Mouse (Mus musculus) A20 (cell line): ENCODE measurements at regions not wholly inside any gene's neighbourhood (a gene's known extent, or its start where the extent isn't known, plus 50 kb on each side); places are given as distances from the start of the nearest gene placed in this dataset.

Experiments
- DNase-seq: peaks from one replicate; pipeline ENCODE4 v3.0.0-alpha.2; 2011; ENCODE audit warnings: low read depth, low spot score

DNA sequence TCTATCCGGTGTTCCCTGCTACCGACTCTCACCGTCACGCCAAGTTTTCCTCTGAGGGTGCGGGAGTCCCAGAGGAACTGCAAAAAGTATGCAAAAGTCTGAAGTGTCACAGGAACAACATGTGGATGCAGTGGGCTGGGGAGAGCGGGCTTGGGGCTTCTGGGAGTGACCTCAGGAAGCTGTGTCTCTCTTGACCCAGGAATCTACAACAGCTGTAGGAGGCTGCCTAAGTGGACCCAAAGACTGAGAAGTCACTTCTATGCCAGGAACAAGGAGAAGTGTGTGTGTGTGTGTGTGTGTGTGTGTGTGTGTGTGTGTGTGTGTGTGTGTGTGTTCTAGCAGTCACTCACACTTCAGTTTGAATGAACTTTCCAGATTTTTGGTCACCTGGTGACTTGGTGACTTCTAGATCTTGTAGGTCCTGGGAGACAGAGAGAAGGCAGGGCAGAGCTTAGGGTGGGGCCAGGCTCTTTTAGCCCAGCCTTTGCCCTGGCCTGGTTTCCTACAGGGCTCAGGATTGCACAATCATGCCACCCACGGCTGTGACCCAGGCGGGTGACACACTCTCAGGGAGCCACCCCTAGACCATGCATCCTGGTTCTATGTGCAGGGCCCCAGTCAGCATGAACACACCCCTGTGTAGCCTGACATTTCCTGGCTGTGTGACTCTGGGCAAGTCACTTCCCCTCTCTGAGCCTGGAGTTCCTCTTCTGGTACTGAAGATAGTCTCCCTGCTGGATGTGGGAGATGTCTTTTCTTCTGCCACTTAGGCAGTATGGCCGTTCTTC is 70.2 kb upstream of the Tmem189 start:
- no peak for DNase-seq

DNA sequence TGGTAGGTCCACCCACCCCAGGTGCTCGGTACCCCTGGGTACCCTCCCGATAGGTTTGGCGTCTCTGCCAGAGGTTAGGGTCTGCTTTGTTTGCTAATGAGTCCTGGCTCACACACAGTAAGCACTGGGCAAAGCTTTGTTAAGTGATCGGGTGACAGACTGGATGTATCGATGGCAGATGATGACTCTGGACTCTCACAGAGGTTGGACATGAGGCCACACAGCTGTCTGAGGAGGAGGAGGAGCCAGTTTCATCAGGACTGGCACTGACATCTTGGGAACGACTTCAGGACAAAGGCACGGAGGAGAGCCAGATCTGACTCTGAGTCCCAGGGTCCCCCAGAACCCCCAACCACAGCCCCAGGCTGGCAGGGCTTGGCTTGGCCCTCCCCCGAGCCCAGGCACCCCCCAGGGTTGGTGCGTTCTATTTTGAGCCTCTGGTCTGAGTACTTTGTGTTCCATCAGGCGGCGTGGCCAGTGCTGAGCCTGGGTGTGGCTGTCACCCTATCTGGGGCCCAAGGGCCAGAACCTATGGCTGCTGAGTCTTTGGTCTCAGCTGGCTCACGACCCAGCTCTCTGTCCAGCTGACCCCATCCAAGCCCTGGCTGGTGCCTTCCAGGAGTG is 67.6 kb upstream of the Tmem189 start:
- DNase-seq: no peak

DNA sequence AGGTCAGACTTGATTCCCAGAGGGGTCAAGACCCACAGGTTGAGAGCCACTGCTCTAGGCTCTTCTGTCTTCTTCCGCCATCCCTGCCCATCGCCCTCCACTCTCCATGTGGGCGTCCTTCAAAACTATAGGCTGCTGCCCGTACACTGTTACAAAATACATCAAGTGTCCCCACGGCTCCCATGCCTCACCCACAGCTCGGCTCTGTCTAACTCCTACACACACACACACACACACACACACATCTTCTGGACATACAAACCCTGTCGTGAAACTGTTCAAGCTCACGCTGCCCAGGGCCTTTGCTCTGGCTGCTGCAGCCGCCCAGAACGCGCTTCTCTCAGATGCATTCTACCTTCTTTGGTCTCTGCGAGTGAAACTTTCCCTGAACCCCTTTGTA is 67.1 kb upstream of the Tmem189 start:
- DNase-seq: no peak

DNA sequence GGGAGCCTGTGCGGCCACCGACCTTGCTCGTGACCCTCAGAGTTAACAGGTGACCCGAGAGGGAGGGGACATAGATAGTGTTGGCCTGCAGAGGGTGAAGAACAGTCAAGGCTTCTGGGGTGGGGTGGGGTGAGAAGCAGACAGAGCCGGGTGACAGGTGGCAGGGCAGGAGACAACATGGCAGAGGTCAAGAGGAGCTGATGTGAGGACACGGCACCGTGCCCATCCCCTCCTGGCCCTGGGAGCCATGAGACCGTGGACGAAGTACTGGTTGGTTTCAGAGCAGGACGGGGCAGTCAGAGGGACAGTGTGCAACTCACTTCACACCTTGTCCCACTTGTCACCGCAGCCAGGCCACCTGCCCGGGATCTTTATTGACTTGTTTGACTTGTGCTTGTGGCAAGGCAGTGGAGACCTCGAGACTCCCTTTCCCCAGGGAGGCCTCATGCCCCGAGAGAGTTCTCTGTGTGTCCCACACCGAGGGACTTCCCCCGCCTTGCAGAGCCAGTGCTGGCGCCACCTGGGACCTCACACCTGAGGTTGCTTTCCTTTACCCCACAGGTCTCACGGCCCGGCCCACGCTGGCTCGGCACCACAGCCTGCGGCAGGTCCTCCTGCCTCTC is 65.4 kb upstream of the Tmem189 start:
- no peak for DNase-seq

DNA sequence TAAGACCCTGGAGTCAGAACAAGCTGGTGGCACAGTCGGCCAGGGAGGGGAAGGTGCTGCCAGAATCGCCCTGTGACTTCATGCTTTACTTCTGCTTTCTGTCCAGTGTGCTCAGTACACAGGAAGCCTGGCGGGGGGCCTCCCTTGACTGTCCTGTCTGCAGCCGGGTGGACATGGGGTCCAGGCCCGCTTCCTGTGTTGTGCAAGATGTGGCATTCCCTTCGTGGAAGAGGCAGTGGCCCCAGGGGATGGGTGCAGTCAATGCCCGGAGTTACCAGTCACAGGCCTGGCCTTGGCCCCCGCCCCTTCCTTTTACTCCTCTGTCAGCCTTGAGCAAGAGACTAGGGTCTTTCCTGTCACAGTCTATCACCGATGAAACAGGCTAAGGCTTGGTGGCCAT is 64.3 kb upstream of the Tmem189 start:
- DNase-seq: peak; percentile 69

DNA sequence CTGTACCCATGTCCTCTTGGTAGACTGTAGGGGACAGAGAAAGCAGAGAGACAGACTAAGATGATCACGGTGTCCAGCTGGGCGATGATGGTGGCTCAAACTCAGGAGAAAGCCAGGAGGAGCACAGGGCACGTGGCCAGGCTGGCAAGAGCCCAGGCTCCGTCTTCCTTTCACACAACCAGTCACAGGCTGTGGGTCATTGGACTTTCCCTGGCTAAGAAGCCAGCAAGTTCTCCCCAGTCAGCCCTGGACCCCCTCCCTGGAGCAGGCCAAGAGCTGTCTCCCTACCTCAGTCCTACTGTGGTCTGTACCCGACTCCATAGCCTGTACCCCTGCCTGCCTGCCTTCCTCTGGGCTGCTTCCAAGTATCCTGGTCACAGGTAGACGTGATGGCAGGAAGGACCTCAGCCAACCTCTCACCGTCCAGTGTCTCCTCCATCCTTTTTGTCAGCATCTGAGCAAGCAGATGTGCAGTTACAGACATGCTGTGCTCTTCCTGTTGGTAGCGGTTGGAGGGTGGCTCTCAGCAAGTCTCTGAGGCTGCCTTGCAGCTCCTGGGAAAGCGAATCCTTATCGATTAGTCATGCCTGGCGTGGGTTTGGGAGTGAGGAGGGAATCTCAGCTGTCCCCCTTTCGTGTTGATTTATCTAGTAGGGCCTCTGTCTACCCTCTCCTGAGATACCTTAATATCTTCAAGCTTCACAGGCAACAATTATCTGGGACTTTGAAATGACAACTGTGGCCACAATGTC is 63.4 kb upstream of the Tmem189 start:
- no peak for DNase-seq

DNA sequence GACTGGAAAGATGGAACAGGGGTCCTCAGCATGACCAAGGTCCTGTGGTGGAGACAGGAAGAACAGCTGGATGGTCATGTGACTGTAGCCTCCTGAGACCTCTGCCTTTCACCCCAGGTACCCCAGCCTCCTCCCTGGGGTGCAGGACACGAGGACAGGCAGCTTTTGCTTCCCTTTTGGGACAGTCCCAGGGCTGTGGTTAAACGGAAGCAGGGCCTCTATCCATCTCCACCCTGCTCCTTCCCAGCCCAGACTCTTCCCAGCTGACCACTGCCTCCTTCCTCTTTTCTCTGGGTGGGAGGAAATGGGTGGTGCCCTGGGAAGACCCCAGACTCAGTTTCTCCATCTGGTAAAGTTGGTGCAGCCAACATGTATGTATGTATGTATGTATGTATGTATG is 62.0 kb upstream of the Tmem189 start:
- DNase-seq: no peak

DNA sequence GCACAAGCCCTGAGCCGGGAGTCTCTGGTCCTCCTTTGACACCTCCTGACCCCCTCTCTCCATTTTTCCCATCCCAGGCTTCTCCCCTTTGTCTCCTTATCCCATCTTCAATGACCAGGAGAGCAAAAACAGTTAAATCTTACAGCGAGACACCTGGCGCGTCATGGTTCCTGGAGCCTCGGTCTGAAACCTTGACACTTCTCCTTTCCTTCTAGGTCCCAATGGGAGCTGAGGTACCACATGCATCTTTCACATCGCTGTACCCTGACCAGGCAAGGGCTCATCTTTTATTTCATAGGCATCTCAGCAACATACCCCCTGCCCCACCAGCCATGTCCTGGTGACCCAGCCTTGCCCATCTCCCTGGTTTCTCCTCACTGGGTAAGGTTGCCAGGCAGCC is 58.7 kb upstream of the Tmem189 start:
- DNase-seq: peak; percentile 32

DNA sequence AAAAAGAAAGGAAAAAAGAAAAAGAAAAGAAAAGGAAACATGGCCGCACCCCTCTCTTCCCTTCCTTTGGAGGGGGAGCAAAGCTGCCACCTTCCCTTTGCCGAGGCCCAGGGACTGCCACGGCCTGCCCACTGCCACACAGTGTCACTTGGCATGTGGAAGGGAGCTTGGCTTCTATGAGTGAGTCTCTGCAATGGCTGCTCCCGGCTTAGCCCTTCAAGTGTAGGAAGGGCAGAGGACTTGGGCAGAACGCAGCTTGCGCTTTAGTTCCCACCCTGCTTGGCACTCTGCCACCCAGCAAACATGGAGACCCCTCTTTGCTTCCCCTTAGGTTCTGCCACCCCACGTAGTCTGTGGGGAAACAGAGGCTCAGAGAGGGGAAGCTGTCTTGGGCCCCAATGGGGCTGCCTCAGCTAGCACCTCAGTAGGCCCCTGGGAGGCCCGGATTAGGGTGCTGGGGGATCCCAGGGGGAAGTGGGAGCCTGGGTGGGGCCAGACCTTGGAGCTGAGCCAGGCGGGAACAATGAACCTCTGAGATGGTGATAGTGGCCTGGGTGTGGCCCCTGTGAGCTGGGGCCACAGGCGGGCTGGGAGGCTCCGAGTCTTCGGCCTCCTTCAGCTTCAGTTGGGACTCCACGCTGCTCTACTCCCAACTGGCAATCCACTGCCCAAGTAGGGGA is 57.7 kb upstream of the Tmem189 start:
- no peak for DNase-seq

DNA sequence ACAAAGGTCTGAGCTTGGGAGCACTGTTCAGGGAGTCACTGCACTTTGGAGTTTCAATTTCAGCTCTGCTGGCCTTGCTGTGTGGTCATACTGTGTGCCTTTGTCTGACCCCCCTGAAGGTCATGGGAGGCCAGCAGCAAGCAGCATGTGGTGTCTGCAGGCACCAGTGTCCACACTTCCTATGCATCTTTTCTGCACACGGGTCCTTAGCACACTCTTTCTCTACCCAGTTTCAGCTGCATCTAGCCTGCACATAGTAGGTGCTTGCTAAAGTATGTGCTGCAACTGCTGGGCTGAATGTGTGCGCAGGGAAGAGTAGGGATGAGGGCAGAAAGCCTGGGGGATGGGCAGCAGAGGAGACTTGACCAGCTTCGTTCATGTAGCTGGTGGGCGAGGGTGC is 56.7 kb upstream of the Tmem189 start:
- no peak for DNase-seq

DNA sequence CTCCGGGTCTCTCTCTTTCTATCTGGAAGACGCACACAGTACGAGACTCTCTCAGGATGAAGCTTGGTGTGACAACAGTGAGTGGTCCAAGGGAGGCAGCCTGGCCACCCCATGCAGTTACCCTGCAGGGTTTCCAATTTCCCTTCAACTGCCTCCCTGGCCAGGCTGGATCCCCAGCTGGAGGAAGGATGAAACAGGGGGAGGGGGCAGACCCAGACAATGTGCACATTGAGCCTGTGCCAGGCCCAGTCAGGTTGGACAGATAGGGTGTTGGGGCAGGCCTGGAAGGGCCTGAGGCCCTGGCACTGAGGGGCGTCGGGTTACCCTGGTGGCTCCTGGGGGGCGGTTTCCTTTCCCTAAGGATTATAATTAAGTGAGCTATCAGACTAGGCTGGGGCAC is 55.8 kb upstream of the Tmem189 start:
- DNase-seq: no peak

DNA sequence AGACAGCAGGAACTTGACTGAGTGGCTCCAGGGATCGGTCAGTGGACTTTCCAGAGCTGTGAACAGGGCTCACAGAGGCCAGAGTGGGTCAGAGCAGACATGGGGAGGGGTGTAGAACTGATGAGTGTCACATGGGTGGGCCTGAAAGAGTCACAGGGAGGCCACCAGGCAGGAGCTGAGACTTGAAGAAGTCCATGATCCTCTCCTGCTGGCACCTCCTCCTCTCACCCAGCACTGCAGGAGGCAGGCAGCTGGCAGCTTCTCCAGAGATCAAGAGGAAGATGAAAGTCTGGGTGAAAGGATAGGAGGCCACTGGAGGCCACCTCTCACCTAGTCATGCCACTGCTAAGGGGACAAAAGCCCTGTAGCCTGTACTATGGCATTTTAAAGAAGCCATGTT is 54.5 kb upstream of the Tmem189 start:
- DNase-seq: no peak

DNA sequence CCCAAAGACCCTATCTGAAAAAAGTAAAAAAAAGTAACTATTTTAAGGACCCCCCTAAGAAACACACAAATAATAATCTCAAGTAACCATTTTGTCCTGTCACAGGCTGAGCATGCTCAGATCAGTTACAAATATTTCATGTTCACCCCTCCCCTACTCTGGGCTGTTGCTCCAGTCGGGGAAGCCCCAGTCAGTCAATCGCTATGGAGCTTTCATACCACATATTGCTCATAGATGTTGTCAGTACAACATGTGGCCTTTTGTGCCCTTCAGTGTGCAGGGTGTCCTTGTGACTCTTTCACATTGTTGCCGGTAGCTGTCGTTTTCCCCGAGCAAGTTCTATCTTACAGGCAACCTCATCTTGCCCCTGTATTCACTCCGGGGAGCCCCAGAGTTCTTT is 52.9 kb upstream of the Tmem189 start:
- no peak for DNase-seq

DNA sequence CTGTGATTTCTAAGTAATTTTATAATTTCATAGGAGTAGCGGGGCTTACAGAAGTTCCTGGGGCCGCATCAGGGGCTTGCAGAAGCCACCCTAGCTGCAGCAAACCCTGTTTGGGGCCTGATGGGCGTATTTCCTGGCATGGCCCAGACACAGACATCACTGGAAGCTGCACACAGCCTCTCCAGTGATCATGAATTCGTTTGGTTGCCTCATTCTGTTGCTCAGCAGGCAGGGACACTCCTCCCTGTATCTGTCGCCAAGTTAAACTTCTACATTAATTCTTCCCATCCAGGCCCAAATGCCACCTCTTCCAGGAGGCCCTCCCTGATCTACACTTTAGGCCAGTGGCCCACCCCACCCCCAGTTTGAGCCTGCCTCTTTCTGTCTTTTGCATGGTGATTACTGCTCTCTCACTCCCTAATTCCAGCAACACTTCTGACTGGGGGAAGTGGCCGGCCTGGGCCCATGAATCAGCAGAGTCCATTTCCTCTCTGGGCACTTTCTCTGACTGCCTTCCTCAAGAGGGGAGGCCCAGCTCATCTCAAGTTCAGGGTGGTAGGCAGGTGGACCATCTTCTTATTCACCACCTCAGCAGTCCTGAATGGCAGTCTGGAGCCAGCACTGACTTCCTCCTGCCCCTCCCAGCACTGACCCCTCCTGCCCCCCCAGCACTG is 51.0 kb upstream of the Tmem189 start:
- DNase-seq: no peak
